Mouse (Mus musculus): ENCODE measurements at regions not wholly inside any gene's neighbourhood (a gene's known extent, or its start where the extent isn't known, plus 50 kb on each side); places are given as distances from the start of the nearest gene placed in this dataset.

GRCm38 (mm10) chr10:21826793-21827504 is 55.0 kb upstream of the Sgk1 start:
- Histone ChIP-seq H3K36me3 (ENCODE audit: control insufficient read depth, insufficient read depth, low read length) (no peaks in the 10 kb centered on the region), H3K27ac (ENCODE audit: insufficient read depth, low read depth, low read length) (no peak overlapping the region)
- 59% methylated on average over 5 of the region's 5 CpGs for WGBS

GRCm38 (mm10) chr10:21827505-21827844 is 54.5 kb upstream of the Sgk1 start:
- no peak overlapping the region for H3K27ac ChIP-seq (ENCODE audit: insufficient read depth, low read depth, low read length)
- no peaks in the 10 kb centered on the region for H3K4me1 ChIP-seq (ENCODE audit: control insufficient read depth, insufficient read depth, low read length)
- no peak overlapping the region for H3K4me3 ChIP-seq (ENCODE audit: insufficient read depth, low read depth, low read length)
- H3K27me3 ChIP-seq (replicated peaks; ENCODE audit: control insufficient read depth, insufficient read depth, low read length), result no peaks in the 10 kb centered on the region
- 78% methylated on average over 3 of the region's 3 CpGs for WGBS
- TF ChIP-seq POLR2A (IDR thresholded peaks at IDR 0.05; ENCODE audit: low read depth, low read length), result no peak
- no peak for TF ChIP-seq CTCF (conservative IDR thresholded peaks at IDR 0.05; ENCODE audit: insufficient read depth, insufficient read length, low read depth, low read length)
- no peaks in the 10 kb centered on the region for H3K36me3 ChIP-seq (ENCODE audit: control insufficient read depth, insufficient read depth, low read length)
- no peak for DNase-seq

More at GRCm38 (mm10) chr10:21826793-21827504, 55.0 kb upstream of the Sgk1 start:
- no peak overlapping the region for H3K4me3 ChIP-seq (ENCODE audit: insufficient read depth, low read depth, low read length)
- H3K4me1 ChIP-seq (ENCODE audit: control insufficient read depth, insufficient read depth, low read length), result no peaks in the 10 kb centered on the region
- TF ChIP-seq POLR2A (IDR thresholded peaks at IDR 0.05; ENCODE audit: low read depth, low read length) (no peak), CTCF (conservative IDR thresholded peaks at IDR 0.05; ENCODE audit: insufficient read depth, insufficient read length, low read depth, low read length) (no peak)
- DNase-seq, result peak; percentile 77
- no peaks in the 10 kb centered on the region for H3K27me3 ChIP-seq (replicated peaks; ENCODE audit: control insufficient read depth, insufficient read depth, low read length)

- DNase-seq, result no peak
- Histone ChIP-seq H3K4me3 (ENCODE audit: insufficient read depth, low read depth, low read length) (no peak overlapping the region), H3K4me1 (ENCODE audit: control insufficient read depth, insufficient read depth, low read length) (no peaks in the 10 kb centered on the region), H3K36me3 (ENCODE audit: control insufficient read depth, insufficient read depth, low read length) (no peaks in the 10 kb centered on the region), H3K27me3 (replicated peaks; ENCODE audit: control insufficient read depth, insufficient read depth, low read length) (no peaks in the 10 kb centered on the region), H3K27ac (ENCODE audit: insufficient read depth, low read depth, low read length) (no peak overlapping the region)
- TF ChIP-seq POLR2A (IDR thresholded peaks at IDR 0.05; ENCODE audit: low read depth, low read length) (no peak), CTCF (conservative IDR thresholded peaks at IDR 0.05; ENCODE audit: insufficient read depth, insufficient read length, low read depth, low read length) (no peak)
- WGBS, result 84% methylated on average over 9 of the region's 9 CpGs
Measured at GRCm38 (mm10) chr10:21828432-21829061, 53.4 kb upstream of the Sgk1 start.

- WGBS, result 84% methylated on average over 11 of the region's 11 CpGs
- no peak for DNase-seq
Measured at GRCm38 (mm10) chr10:21829062-21829731, 52.8 kb upstream of the Sgk1 start.

GRCm38 (mm10) chr10:21831002-21831696 is 50.8 kb upstream of the Sgk1 start:
- Histone ChIP-seq H3K27ac (ENCODE audit: insufficient read depth, low read depth, low read length) (no peak overlapping the region), H3K4me1 (ENCODE audit: control insufficient read depth, insufficient read depth, low read length) (no peaks in the 10 kb centered on the region), H3K4me3 (ENCODE audit: insufficient read depth, low read depth, low read length) (no peak overlapping the region), H3K36me3 (ENCODE audit: control insufficient read depth, insufficient read depth, low read length) (no peaks in the 10 kb centered on the region), H3K27me3 (replicated peaks; ENCODE audit: control insufficient read depth, insufficient read depth, low read length) (no peaks in the 10 kb centered on the region)
- 95% methylated on average over 6 of the region's 6 CpGs for WGBS
- no peak for TF ChIP-seq POLR2A (IDR thresholded peaks at IDR 0.05; ENCODE audit: low read depth, low read length)
- no peak for TF ChIP-seq CTCF (conservative IDR thresholded peaks at IDR 0.05; ENCODE audit: insufficient read depth, insufficient read length, low read depth, low read length)
- DNase-seq, result no peak

More at GRCm38 (mm10) chr10:21829062-21829731, 52.8 kb upstream of the Sgk1 start:
- Histone ChIP-seq H3K36me3 (ENCODE audit: control insufficient read depth, insufficient read depth, low read length) (no peaks in the 10 kb centered on the region), H3K4me3 (ENCODE audit: insufficient read depth, low read depth, low read length) (no peak overlapping the region), H3K4me1 (ENCODE audit: control insufficient read depth, insufficient read depth, low read length) (no peaks in the 10 kb centered on the region), H3K27ac (ENCODE audit: insufficient read depth, low read depth, low read length) (no peak overlapping the region), H3K27me3 (replicated peaks; ENCODE audit: control insufficient read depth, insufficient read depth, low read length) (no peaks in the 10 kb centered on the region)
- TF ChIP-seq CTCF (conservative IDR thresholded peaks at IDR 0.05; ENCODE audit: insufficient read depth, insufficient read length, low read depth, low read length), result no peak
- no peak for TF ChIP-seq POLR2A (IDR thresholded peaks at IDR 0.05; ENCODE audit: low read depth, low read length)

All from kidney, adult 2 months (tissue).